Mouse (Mus musculus) CH12.LX (cell line): ENCODE data around the gene Dnajc2.

Experiments used
- BHLHE40 ChIP-seq: IDR thresholded peaks from 2 replicates; pipeline ENCODE4 v1.6.1; 2011; ENCODE audit warnings: mild to moderate bottlenecking, low read depth, low read length, improper control_type of control experiment
- CTCF ChIP-seq, 2 experiments: IDR thresholded peaks in 1 of 2; conservative IDR thresholded peaks in 1 of 2; 2 replicates each; pipeline ENCODE4 v1.5.1; 2011 to 2012; ENCODE audit warnings: low read depth in 2 of 2, low read length in 2 of 2, improper control_type of control experiment in 1 of 2, inconsistent platforms in 1 of 2, mild to moderate bottlenecking in 1 of 2, moderate library complexity in 1 of 2
- JUN ChIP-seq: IDR thresholded peaks from 2 replicates; pipeline ENCODE4 v1.6.1; 2011; ENCODE audit warnings: low read depth, mild to moderate bottlenecking, low read length, improper control_type of control experiment, moderate library complexity; ENCODE audit not compliant: insufficient read depth
- KAT2A ChIP-seq: IDR thresholded peaks from 2 replicates; pipeline ENCODE4 v1.6.1; 2012; ENCODE audit warnings: low read length, improper control_type of control experiment, inconsistent platforms; ENCODE audit not compliant: insufficient replicate concordance
- USF2 ChIP-seq: conservative IDR thresholded peaks from 2 replicates; pipeline ENCODE4 v1.6.1; 2011; ENCODE audit warnings: low read depth, low read length, improper control_type of control experiment
- ZC3H11A ChIP-seq: IDR thresholded peaks from 2 replicates; pipeline ENCODE4 v1.6.1; 2012; ENCODE audit warnings: low read depth, mild to moderate bottlenecking, inconsistent platforms, low read length, improper control_type of control experiment

- TF ChIP-seq CTCF (conservative IDR thresholded peaks at IDR 0.05 in 1 of 2, IDR thresholded peaks at IDR 0.05 in 1 of 2; ENCODE audit: low read depth in 2 of 2, low read length in 2 of 2) (no peak), USF2 (no peak), JUN (no peak), KAT2A (no peak), ZC3H11A (no peak), BHLHE40 (no peak)
Observed at GRCm38 (mm10) chr5:21732930-21733329, 52.1 kb downstream of the Dnajc2 start.
